Mouse (Mus musculus) heart, embryonic 11.5 days (tissue): ENCODE measurements around the gene Stt3a. TPM values are rescaled to one million over a fixed set of nuclear protein-coding genes. Genes with fewer than 3 reads are reported as not detected.

Experiments
- ATAC-seq: fragments of 200-750 bp; cut with Nextera tagmentation; replicated peaks from 2 replicates; pipeline ENCODE4 v1.8.0; 2017; ENCODE audit warnings: moderate library complexity; ENCODE audit not compliant: insufficient number of reproducible peaks, low FRiP score, low TSS enrichment
- H3K27ac ChIP-seq: fragments of 300-500 bp; sonication (generic); 2 replicates; pipeline ENCODE4 v1.5.1; 2014; ENCODE audit warnings: mild to moderate bottlenecking, low read depth, low read length
- H3K27me3 ChIP-seq: fragments of 300-500 bp; sonication (generic); 2 replicates; pipeline ENCODE4 v1.6.1; 2014; ENCODE audit warnings: mild to moderate bottlenecking, low read length, mixed read lengths; ENCODE audit not compliant: control insufficient read depth, insufficient read depth
- H3K36me3 ChIP-seq: fragments of 300-500 bp; sonication (generic); 2 replicates; pipeline ENCODE4 v1.6.1; 2014; ENCODE audit warnings: mild to moderate bottlenecking, low read length, moderate library complexity, mixed read lengths; ENCODE audit not compliant: control insufficient read depth, insufficient read depth
- H3K4me1 ChIP-seq: fragments of 300-500 bp; sonication (generic); 2 replicates; pipeline ENCODE4 v1.6.1; 2014; ENCODE audit warnings: low read length; ENCODE audit not compliant: control insufficient read depth, insufficient read depth
- H3K4me2 ChIP-seq: fragments of 300-500 bp; sonication (generic); 2 replicates; pipeline ENCODE4 v1.6.1; 2014; ENCODE audit warnings: mild to moderate bottlenecking, moderate library complexity
- H3K4me3 ChIP-seq: fragments of 300-500 bp; sonication (generic); 2 replicates; pipeline ENCODE4 v1.5.1; 2014; ENCODE audit warnings: low read depth, low read length
- H3K9ac ChIP-seq: fragments of 300-500 bp; sonication (generic); 2 replicates; pipeline ENCODE4 v1.6.1; 2014; ENCODE audit warnings: mild to moderate bottlenecking, low read depth, low read length, moderate library complexity
- H3K9me3 ChIP-seq: fragments of 300-500 bp; sonication (generic); replicated peaks from 2 replicates; pipeline ENCODE4 v1.6.1; 2016; ENCODE audit warnings: low read length; ENCODE audit not compliant: control insufficient read depth
- WGBS: fragments of 180-500 bp; shearing (Covaris S2); extraction: QIAGEN DNeasy Blood & Tissue Kit; methylation state at CpG from one replicate; pipeline ENCODE4 v1.1.7; 2014; ENCODE audit not compliant: insufficient replicate concordance; 5-methylcytosine and 5-hydroxymethylcytosine counted together
- polyA plus RNA-seq: library from polyadenylated mRNA; unstranded; fragments of >200 nt; fragmentation: Nextera tagmentation; extraction: Ambion mirVana; gene quantifications from 2 replicates; pipeline ENCODE4 v1.2.1, GENCODE M21; 2014

The Stt3a gene
- polyA plus RNA-seq, 1 experiment from 2014 or later = 147 TPM

DNA sequence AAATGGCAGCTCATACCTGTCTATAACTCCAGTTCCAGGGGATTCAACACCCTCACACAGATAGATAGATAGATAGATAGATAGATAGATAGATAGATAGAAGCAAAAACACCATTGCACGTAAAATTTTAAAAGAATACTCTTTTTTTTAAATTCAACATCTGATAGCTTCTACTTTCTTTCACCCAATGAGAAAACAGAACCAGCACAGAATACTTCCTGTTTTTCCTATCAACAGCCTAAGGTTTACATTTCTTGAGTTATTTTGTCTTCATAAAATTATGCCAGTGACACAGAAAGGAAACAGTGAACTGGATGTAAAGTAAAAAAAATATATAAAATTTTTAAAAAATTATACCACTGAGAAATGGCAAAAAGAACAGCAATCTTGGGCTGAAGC, 3.1 kb downstream of the Stt3a start:
- Histone ChIP-seq H3K4me1 (peaks cover 14% of the 10 kb centered on the region), H3K36me3 (peaks cover 15% of the 10 kb centered on the region)
- 88% methylated on average over 1 of the region's 1 CpGs for WGBS

DNA sequence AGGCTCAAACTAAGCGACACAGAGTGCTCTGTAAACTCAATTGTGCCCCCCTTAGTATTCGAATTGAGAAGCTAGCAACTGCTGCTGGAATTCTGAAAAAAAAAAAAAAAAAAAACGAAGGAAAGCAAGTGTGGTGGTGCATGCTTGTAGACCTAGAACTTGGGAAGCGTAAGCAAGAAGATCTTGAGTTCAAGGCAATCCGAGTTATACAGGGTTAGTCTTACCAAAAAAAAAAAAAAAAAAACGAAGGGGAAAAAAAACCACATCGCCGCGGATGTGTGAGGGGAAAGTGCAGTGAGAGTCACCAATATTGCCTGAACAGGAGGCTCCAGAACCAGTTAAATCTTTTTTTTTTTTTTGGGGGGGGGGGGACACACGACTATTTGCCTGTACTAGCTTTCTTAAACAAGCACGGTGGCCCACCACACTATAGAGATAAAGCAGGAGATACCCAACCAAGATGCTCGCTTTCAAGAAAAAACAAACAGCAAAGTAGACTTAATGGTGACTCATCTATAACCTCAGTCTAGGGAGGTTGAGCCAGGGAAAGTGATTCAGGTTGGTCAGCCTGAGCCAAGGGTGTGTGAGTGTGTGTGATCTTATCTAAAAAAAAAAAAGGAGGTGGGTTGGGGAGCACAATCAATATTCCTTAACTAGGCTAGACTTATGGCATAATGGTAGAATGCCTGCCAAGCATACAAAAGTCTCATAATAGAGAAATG, 40.3 kb downstream of the Stt3a start, which contains the start of gene Chek1:
Chek1 (minus strand) TSS at position 32 of the 722 bp plus-strand sequence.
- H3K27me3 ChIP-seq = no peaks in the 10 kb centered on the region
- H3K4me1 ChIP-seq = peaks cover 6% of the 10 kb centered on the region; the same call in 1 of the 2 replicates
- H3K9me3 ChIP-seq = no peaks in the 10 kb centered on the region
- peak within 1 kb of the TSS; percentile 86 for H3K4me2 ChIP-seq
- H3K9ac ChIP-seq = peak within 1 kb of the TSS; percentile 88
- H3K36me3 ChIP-seq = no peaks in the 10 kb centered on the region
- 4% methylated on average over 12 of the region's 12 CpGs for WGBS
- H3K4me3 ChIP-seq = peak within 1 kb of the TSS; percentile 81
- no peak for ATAC-seq
- peak within 1 kb of the TSS; percentile 93 for H3K27ac ChIP-seq

More for the DNA sequence above, 3.1 kb downstream of the Stt3a start:
- Histone ChIP-seq H3K4me2 (no peak overlapping the region), H3K27ac (no peak overlapping the region), H3K9ac (no peak overlapping the region), H3K4me3 (no peak overlapping the region), H3K9me3 (no peaks in the 10 kb centered on the region), H3K27me3 (no peaks in the 10 kb centered on the region)
- ATAC-seq = no peak

DNA sequence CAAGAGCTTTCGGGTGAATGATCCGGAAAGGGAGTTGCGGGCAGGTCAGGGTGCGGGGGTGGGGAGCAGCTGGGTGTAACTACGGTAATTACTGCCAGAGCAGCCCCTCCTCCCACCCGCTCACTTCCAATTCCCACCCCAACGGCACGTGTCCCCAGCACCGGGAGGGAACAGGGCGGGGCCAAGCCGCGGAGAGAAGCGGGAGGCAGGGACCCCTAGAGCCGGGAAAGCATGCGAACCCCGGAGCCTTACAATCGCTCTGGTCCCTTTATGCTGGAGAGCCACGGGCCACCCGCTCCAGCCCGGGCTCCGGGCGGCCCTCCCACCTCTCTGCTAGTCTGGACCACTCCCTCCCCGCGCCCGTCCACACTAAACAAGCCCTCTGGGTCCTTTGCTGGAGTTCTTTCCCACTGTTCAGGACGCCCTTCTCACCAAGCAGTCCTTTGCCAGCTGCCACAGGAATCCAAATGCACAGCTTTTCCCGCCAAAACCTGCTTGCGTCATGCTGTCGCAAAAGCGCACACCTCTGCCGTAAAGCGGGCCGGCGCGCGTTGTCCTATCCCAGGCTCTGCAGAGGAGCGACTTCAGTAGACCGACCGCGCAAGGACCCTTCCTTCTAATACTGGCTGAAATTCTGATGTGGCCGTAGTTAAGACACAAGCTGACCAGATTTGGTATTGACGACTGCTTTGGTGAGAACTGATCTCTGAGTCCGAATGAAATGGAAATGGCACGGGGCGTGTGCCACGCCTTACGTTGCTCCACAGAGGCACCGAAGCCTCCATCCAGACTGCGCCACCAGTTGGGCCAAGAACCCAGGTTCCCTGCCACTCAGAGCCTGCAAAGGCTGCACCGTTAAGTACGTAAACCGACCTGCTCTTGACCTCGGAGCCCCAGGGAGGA, 41.1 kb downstream of the Stt3a start:
- Histone ChIP-seq H3K4me2 (peak overlapping the region; percentile 86), H3K4me3 (peak overlapping the region; percentile 81), H3K9me3 (no peaks in the 10 kb centered on the region), H3K27me3 (no peaks in the 10 kb centered on the region), H3K4me1 (peaks cover 6% of the 10 kb centered on the region; the same call in 1 of the 2 replicates), H3K27ac (peak overlapping the region; percentile 93), H3K9ac (peak overlapping the region; percentile 88), H3K36me3 (peaks cover 5% of the 10 kb centered on the region)
- WGBS = under 1% methylated on average over 48 of the region's 53 CpGs
- ATAC-seq = peak; percentile 93

DNA sequence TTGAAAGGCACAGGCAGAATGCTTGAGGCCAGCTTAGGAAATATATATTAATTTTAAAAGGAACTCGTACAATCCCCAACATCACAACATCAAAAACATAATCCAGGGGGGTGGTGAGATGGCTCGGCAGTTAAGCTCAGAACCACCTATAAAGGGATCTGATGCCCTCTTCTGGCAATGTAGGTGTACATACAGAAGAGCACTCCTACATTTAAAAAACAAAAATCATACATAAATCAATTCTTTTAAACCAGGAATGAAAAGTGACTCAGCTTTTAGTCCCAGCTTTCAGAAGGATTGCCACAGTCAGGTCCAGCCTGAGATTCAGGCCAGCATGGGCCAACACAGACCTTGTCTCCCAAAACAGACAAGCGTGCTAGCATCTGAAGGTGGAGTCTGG, 50.9 kb downstream of the Stt3a start:
- WGBS = 80% methylated on average over 3 of the region's 3 CpGs
- Histone ChIP-seq H3K4me2 (no peak overlapping the region), H3K4me3 (no peak overlapping the region), H3K9me3 (no peaks in the 10 kb centered on the region), H3K27me3 (no peaks in the 10 kb centered on the region), H3K4me1 (no peaks in the 10 kb centered on the region), H3K36me3 (peaks cover 6% of the 10 kb centered on the region), H3K27ac (no peak overlapping the region), H3K9ac (no peak overlapping the region)
- ATAC-seq = no peak

DNA sequence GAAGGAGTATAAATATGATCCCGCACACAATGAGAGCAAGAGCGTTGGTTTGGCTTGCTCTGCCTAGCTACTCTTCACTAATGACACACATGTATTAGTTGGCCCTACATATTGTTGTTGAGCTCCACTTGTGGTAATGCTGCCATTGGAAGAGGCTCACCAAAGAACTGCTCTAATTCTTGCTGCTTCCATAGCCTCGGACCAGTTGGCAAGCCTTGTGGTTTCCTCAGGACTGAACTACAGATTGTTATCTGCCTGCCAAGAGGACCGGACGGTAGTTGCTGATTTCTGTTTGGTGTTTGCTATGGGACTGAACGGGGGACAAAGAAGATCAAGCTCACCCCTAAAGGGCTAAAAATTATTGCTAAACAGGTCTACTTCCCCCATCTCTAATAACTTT, 60.2 kb downstream of the Stt3a start:
- no peaks in the 10 kb centered on the region for H3K4me1 ChIP-seq
- H3K9me3 ChIP-seq = no peaks in the 10 kb centered on the region
- no peak overlapping the region for H3K4me3 ChIP-seq
- no peak overlapping the region for H3K27ac ChIP-seq
- ATAC-seq = no peak
- H3K36me3 ChIP-seq = peaks cover 9% of the 10 kb centered on the region; the same call in 1 of the 2 replicates
- no peak overlapping the region for H3K9ac ChIP-seq
- 87% methylated on average over 6 of the region's 6 CpGs for WGBS
- H3K27me3 ChIP-seq = no peaks in the 10 kb centered on the region
- H3K4me2 ChIP-seq = no peak overlapping the region

DNA sequence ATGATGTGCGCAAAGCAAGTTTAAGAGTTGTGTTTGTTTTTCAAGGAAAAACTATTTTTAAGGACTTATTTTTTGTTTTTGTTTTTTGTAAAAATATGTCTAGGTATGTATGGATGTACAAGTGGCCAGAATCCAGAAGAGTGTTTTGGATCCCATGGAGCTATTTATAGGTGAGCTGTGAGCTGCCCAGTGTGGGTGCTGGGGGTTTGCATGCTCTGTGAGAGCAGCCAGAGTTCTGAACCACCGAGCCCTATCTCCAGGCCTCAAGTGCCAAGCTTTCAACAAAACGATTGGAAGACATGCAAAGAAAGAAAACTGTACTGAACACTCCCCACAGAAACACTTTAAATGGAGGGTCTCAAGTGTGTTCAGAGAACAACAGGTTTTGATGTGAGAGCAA, 61.6 kb downstream of the Stt3a start:
- Histone ChIP-seq H3K36me3 (peaks cover 9% of the 10 kb centered on the region; the same call in 1 of the 2 replicates), H3K27ac (peak overlapping the region; percentile 25; the same call in 1 of the 2 replicates), H3K4me2 (no peak overlapping the region), H3K4me1 (no peaks in the 10 kb centered on the region), H3K9ac (no peak overlapping the region), H3K27me3 (no peaks in the 10 kb centered on the region), H3K4me3 (no peak overlapping the region), H3K9me3 (no peaks in the 10 kb centered on the region)
- WGBS = 59% methylated on average over 3 of the region's 3 CpGs
- 0 out of 2 replicates have a peak, but pooled peaks have one; percentile 57 for ATAC-seq

DNA sequence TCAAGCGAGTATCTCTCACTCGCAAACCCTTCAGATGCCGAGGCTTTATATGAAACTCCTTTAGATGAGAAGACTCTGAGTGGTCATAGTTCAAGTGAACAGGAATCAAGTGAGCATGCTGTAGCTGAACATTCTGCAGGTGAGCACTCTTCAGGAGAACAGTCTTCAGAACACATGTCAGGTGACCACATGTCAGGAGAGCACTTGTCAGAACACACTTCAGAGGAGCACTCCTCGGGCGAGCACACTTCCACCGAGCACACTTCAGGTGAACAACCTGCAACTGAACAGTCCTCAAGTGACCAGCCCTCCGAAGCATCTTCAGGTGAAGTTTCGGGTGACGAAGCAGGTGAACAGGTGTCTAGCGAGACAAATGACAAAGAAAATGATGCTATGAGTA, 73.2 kb downstream of the Stt3a start:
- no peak overlapping the region for H3K27ac ChIP-seq
- ATAC-seq = no peak
- WGBS = 92% methylated on average over 10 of the region's 10 CpGs
- no peak overlapping the region for H3K9ac ChIP-seq
- no peaks in the 10 kb centered on the region for H3K36me3 ChIP-seq
- no peaks in the 10 kb centered on the region for H3K4me1 ChIP-seq
- H3K27me3 ChIP-seq = no peaks in the 10 kb centered on the region
- H3K4me3 ChIP-seq = no peak overlapping the region
- no peaks in the 10 kb centered on the region for H3K9me3 ChIP-seq
- H3K4me2 ChIP-seq = no peak overlapping the region

DNA sequence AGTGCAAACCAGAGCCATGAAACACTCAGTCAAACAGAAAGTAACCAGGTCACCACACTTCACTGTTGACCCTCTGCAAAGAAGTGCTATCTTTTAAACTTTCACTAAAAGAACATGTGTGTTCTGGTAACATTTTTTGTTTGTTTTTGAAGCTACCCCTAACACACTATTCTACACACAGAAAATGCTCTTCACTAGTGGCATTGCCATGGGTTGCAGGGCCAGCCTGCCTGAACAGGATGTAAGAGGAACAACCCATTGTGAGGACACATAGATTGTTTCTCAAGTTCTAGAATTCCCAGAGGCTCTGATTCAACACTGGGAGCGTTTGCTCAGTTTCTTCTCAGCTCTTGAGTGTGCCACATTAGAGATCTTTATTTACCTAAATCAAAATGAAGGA, 74.6 kb downstream of the Stt3a start, which contains the start of gene Acrv1:
Acrv1 (plus strand) TSS at position 301 of the 400 bp plus-strand sequence.
- no peak within 1 kb of the TSS for H3K4me3 ChIP-seq
- no peak within 1 kb of the TSS for H3K4me2 ChIP-seq
- no peak within 1 kb of the TSS for H3K27ac ChIP-seq
- H3K27me3 ChIP-seq = no peaks in the 10 kb centered on the region
- WGBS = 53% methylated on average over 1 of the region's 1 CpGs
- no peak within 1 kb of the TSS for H3K9ac ChIP-seq
- no peaks in the 10 kb centered on the region for H3K36me3 ChIP-seq
- no peaks in the 10 kb centered on the region for H3K4me1 ChIP-seq
- ATAC-seq = no peak
- H3K9me3 ChIP-seq = no peaks in the 10 kb centered on the region
